Mouse (Mus musculus) CH12.LX (cell line): ENCODE measurements at regions not wholly inside any gene's neighbourhood (a gene's known extent, or its start where the extent isn't known, plus 50 kb on each side); places are given as distances from the start of the nearest gene placed in this dataset.

ENCODE experiments used
- DNase-seq: peaks from one replicate; pipeline ENCODE4 v3.0.0-alpha.2; 2013; ENCODE audit errors: extremely low read depth
- H3K27ac ChIP-seq: 2 replicates; pipeline ENCODE4 v1.5.1; 2012; ENCODE audit warnings: low read depth, mild to moderate bottlenecking, control low read depth, moderate library complexity; ENCODE audit not compliant: insufficient read depth
- H3K27me3 ChIP-seq: replicated peaks from 2 replicates; pipeline ENCODE3; 2012; ENCODE audit warnings: inconsistent platforms
- H3K36me3 ChIP-seq, 2 experiments: replicated peaks in 1 of 2; 2 replicates each; pipeline versions ENCODE3 to v1.6.1; 2012; ENCODE audit warnings: inconsistent platforms in 1 of 2, low read length in 1 of 2, mild to moderate bottlenecking in 1 of 2, mixed read lengths in 1 of 2, moderate library complexity in 1 of 2; ENCODE audit not compliant: control insufficient read depth in 1 of 2, insufficient read depth in 1 of 2
- H3K4me1 ChIP-seq, 2 experiments: 2 replicates each; pipeline ENCODE4 v1.6.1; 2012; ENCODE audit warnings: inconsistent platforms in 1 of 2, moderate library complexity in 1 of 2; ENCODE audit not compliant: insufficient read depth in 2 of 2, control insufficient read depth in 1 of 2
- H3K4me2 ChIP-seq: 2 replicates; pipeline ENCODE4 v1.6.1; 2012; ENCODE audit warnings: low read depth, mild to moderate bottlenecking, control low read depth; ENCODE audit not compliant: poor library complexity, insufficient read depth, severe bottlenecking
- H3K4me3 ChIP-seq, 3 experiments: fragments of 150-350 bp in 1 of 3; sonication (generic) in 1 of 3; replicated peaks in 1 of 3; 2 replicates each; pipeline versions ENCODE3 to v1.5.1; 2011 to 2012; ENCODE audit warnings: low read depth in 2 of 3, low read length in 2 of 3, mild to moderate bottlenecking in 2 of 3, moderate library complexity in 2 of 3, control low read depth in 1 of 3, improper control_type of control experiment in 1 of 3, inconsistent platforms in 1 of 3, mixed read lengths in 1 of 3; ENCODE audit not compliant: poor library complexity in 1 of 3
- H3K79me2 ChIP-seq: replicated peaks from 2 replicates; pipeline ENCODE4 v1.6.1; 2012; ENCODE audit warnings: mild to moderate bottlenecking, moderate library complexity; ENCODE audit not compliant: control insufficient read depth, poor library complexity, insufficient read depth, severe bottlenecking; ENCODE audit errors: extremely low read depth
- H3K9ac ChIP-seq: 2 replicates; pipeline ENCODE4 v1.6.1; 2012; ENCODE audit warnings: low read depth, mild to moderate bottlenecking, control low read depth, moderate library complexity; ENCODE audit not compliant: insufficient read depth
- H3K9me3 ChIP-seq: replicated peaks from 2 replicates; pipeline ENCODE3; 2012; ENCODE audit warnings: low read length, inconsistent platforms, mixed read lengths
- BHLHE40 ChIP-seq: IDR thresholded peaks from 2 replicates; pipeline ENCODE4 v1.6.1; 2011; ENCODE audit warnings: mild to moderate bottlenecking, low read depth, low read length, improper control_type of control experiment
- ELF1 ChIP-seq: IDR thresholded peaks from 2 replicates; pipeline ENCODE4 v1.6.1; 2014; ENCODE audit warnings: low read depth, mild to moderate bottlenecking, inconsistent platforms, low read length, improper control_type of control experiment
- ETS1 ChIP-seq: conservative IDR thresholded peaks from 2 replicates; pipeline ENCODE4 v1.6.1; 2012; ENCODE audit warnings: low read depth, mild to moderate bottlenecking, inconsistent platforms, low read length, improper control_type of control experiment, moderate library complexity
- IRF4 ChIP-seq: IDR thresholded peaks from 2 replicates; pipeline ENCODE4 v1.6.1; 2014; ENCODE audit warnings: low read depth, mild to moderate bottlenecking, inconsistent platforms, low read length, improper control_type of control experiment
- JUN ChIP-seq: IDR thresholded peaks from 2 replicates; pipeline ENCODE4 v1.6.1; 2011; ENCODE audit warnings: low read depth, mild to moderate bottlenecking, low read length, improper control_type of control experiment, moderate library complexity; ENCODE audit not compliant: insufficient read depth
- MAFK ChIP-seq: IDR thresholded peaks from 2 replicates; pipeline ENCODE4 v1.6.1; 2011; ENCODE audit warnings: low read length, improper control_type of control experiment; ENCODE audit not compliant: insufficient replicate concordance
- MAX ChIP-seq: IDR thresholded peaks from 2 replicates; pipeline ENCODE4 v1.6.1; 2011; ENCODE audit warnings: low read length, improper control_type of control experiment
- MEF2A ChIP-seq: IDR thresholded peaks from 2 replicates; pipeline ENCODE4 v1.6.1; 2014; ENCODE audit warnings: low read depth, mild to moderate bottlenecking, inconsistent platforms, low read length, improper control_type of control experiment, borderline replicate concordance
- MYC ChIP-seq: IDR thresholded peaks from 2 replicates; pipeline ENCODE4 v1.6.1; 2011; ENCODE audit warnings: low read depth, mild to moderate bottlenecking, improper control_type of control experiment, low read length
- NELFE ChIP-seq: IDR thresholded peaks from 2 replicates; pipeline ENCODE4 v1.6.1; 2011; ENCODE audit warnings: low read depth, low read length, improper control_type of control experiment
- PAX5 ChIP-seq: IDR thresholded peaks from 2 replicates; pipeline ENCODE4 v1.6.1; 2012; ENCODE audit warnings: low read length, inconsistent platforms, mixed read lengths
- POLR2AphosphoS2 ChIP-seq: IDR thresholded peaks from 2 replicates; pipeline ENCODE4 v1.6.1; 2011; ENCODE audit warnings: low read depth, low read length, improper control_type of control experiment
- RAD21 ChIP-seq: IDR thresholded peaks from 2 replicates; pipeline ENCODE4 v1.6.1; 2011; ENCODE audit warnings: low read depth, mild to moderate bottlenecking, low read length, improper control_type of control experiment, moderate library complexity
- RCOR1 ChIP-seq: conservative IDR thresholded peaks from 2 replicates; pipeline ENCODE4 v1.6.1; 2012; ENCODE audit warnings: low read depth, mild to moderate bottlenecking, inconsistent platforms, low read length, improper control_type of control experiment
- SMC3 ChIP-seq: IDR thresholded peaks from 2 replicates; pipeline ENCODE4 v1.6.1; 2011; ENCODE audit warnings: low read depth, low read length, improper control_type of control experiment
- TCF12 ChIP-seq: IDR thresholded peaks from 2 replicates; pipeline ENCODE4 v1.6.1; 2014; ENCODE audit warnings: low read depth, mild to moderate bottlenecking, inconsistent platforms, low read length, improper control_type of control experiment
- UBTF ChIP-seq: IDR thresholded peaks from 2 replicates; pipeline ENCODE4 v1.6.1; 2012; ENCODE audit warnings: low read depth, mild to moderate bottlenecking, inconsistent platforms, low read length, improper control_type of control experiment, moderate library complexity
- ZC3H11A ChIP-seq: IDR thresholded peaks from 2 replicates; pipeline ENCODE4 v1.6.1; 2012; ENCODE audit warnings: low read depth, mild to moderate bottlenecking, inconsistent platforms, low read length, improper control_type of control experiment
- ZMIZ1 ChIP-seq: IDR thresholded peaks from 2 replicates; pipeline ENCODE4 v1.6.1; 2012; ENCODE audit warnings: low read depth, mild to moderate bottlenecking, inconsistent platforms, low read length, improper control_type of control experiment
- ZNF384 ChIP-seq: IDR thresholded peaks from 2 replicates; pipeline ENCODE4 v1.6.1; 2012; ENCODE audit warnings: low read depth, low read length, improper control_type of control experiment, inconsistent platforms
- dilution Hi-C: fragments of 300-500 bp; cut with MboI; formaldehyde crosslinking; loops from 2 replicates; pipeline ENCODE4 v1.14.3; 2020; ENCODE audit warnings: low sequenced_read_pairs; ENCODE audit not compliant: extremely low pct_unique_long_range_greater_than_20kb, extremely low pct_ligation_motif_present
- in situ Hi-C: fragments of 300-500 bp; cut with MboI; formaldehyde crosslinking; loops from 3 replicates; pipeline ENCODE4 v1.14.3; 2019; ENCODE audit warnings: low sequenced_read_pairs, low pct_ligation_motif_present, low pct_unique_long_range_greater_than_20kb, mixed read lengths

DNA sequence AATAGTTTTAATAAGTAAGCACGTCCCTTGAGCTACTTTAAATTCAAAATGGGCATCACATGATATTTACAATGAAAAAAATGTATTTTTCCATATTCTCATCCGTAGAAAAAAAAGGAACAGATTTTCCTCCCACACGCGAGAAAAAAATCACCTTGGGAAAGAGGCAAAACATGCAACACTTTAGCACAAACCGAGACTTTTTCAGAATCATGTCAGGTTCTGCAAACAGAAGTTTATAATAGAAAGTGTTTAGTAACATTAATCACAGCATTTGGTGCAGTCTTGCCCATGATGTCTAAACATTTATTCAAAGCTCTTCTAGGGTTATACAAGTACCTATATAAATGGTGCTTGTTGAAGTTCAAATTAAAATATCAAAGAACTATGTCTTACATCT is 386.0 kb upstream of the Cdh10 start:
- Histone ChIP-seq H3K9ac (no peak overlapping the region), H3K27me3 (no peaks in the 10 kb centered on the region), H3K4me1 (no peaks in the 10 kb centered on the region), H3K9me3 (peaks cover 15% of the 10 kb centered on the region), H3K4me2 (no peak overlapping the region), H3K4me3 (no peak overlapping the region), H3K27ac (no peak overlapping the region), H3K79me2 (no peaks in the 10 kb centered on the region), H3K36me3 (no peaks in the 10 kb centered on the region)
- no peak for TF ChIP-seq MAFK
- no peak for TF ChIP-seq MEF2A
- TF ChIP-seq ETS1: no peak
- TF ChIP-seq RAD21: no peak
- dilution Hi-C loops (no loop called here), in situ Hi-C loops (no loop called here)
- DNase-seq: no peak

DNA sequence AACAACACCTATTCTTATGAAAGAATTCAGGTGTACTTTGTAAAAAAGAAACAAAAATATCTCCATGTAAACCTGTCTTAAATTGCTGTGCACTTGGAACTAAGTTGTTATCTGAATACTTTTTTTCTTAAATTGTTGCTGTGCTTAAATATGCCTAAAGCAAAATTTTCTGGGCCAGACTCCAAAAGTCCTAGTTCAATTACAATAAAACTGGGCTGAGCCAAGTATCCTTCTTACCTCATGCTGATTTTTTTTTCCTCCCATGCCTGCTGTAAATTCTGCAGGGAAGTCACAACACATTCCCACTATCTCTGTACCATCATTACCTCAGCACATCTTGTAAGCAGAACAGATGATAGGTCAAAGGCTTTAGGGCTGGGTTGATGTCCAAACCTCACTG is 364.9 kb upstream of the Cdh10 start:
- TF ChIP-seq MEF2A (no peak), UBTF (no peak), MAX (no peak), ELF1 (no peak), ZMIZ1 (no peak), RCOR1 (no peak), MAFK (no peak), ZNF384 (no peak), BHLHE40 (no peak)
- H3K4me3 ChIP-seq: no peak overlapping the region
- H3K9me3 ChIP-seq: peaks cover 46% of the 10 kb centered on the region
- no peaks in the 10 kb centered on the region for H3K27me3 ChIP-seq
- no peak for DNase-seq
- dilution Hi-C loops (no loop called here), in situ Hi-C loops (no loop called here)
- no peak overlapping the region for H3K9ac ChIP-seq
- H3K4me2 ChIP-seq: no peak overlapping the region
- no peaks in the 10 kb centered on the region for H3K4me1 ChIP-seq
- H3K79me2 ChIP-seq: no peaks in the 10 kb centered on the region
- no peaks in the 10 kb centered on the region for H3K36me3 ChIP-seq
- H3K27ac ChIP-seq: no peak overlapping the region

DNA sequence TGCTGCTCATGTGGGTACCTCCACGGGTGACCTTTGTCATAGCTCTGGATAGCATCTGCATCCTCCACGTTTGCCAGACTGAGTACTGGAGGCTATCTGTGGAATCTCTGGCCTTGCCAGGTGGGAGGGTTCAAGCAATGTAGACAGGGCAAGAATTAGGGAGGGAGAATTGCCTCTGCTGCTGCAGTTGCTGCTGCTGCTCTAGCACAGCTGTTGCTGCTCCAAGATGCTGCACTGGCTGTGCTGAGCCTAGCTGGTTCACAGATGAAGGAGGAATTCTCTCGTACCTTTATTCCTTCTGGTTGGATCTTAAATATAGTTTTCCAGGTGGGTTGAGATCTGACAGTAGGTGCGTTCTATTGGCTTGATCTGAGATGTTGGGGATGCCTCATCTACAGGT is 336.4 kb upstream of the Cdh10 start:
- TF ChIP-seq IRF4 (no peak), JUN (no peak), SMC3 (no peak), PAX5 (no peak), ZNF384 (no peak), MAX (no peak), POLR2AphosphoS2 (no peak), TCF12 (no peak), RAD21 (no peak), ZC3H11A (no peak), NELFE (no peak), MYC (no peak)
- Histone ChIP-seq H3K27me3 (no peaks in the 10 kb centered on the region), H3K4me2 (no peak overlapping the region), H3K9me3 (peaks cover 27% of the 10 kb centered on the region), H3K36me3 (no peaks in the 10 kb centered on the region), H3K4me1 (no peaks in the 10 kb centered on the region), H3K9ac (no peak overlapping the region), H3K79me2 (no peaks in the 10 kb centered on the region), H3K27ac (no peak overlapping the region), H3K4me3 (no peak overlapping the region)
- in situ Hi-C loops: no loop called here
- dilution Hi-C loops: no loop called here
- no peak for DNase-seq
